Mouse (Mus musculus) hindbrain, postnatal 0 days (tissue): ENCODE data around the gene Brinp2. TPM values are rescaled to one million over a fixed set of nuclear protein-coding genes. Genes with fewer than 3 reads are reported as not detected.
A peak's percentile ranks its signal among the peaks of the same experiment; 100 is the strongest.

Experiments used
- ATAC-seq: fragments of 200-750 bp; cut with Nextera tagmentation; 2 replicates; pipeline ENCODE4 v1.8.0; 2017; ENCODE audit warnings: mild to moderate bottlenecking, moderate TSS enrichment, moderate library complexity
- DNase-seq: peaks from one replicate; pipeline ENCODE4 v3.0.0-alpha.2; 2015; ENCODE audit warnings: low spot score
- H3K27ac ChIP-seq: fragments of 300-500 bp; sonication (generic); 2 replicates; pipeline ENCODE4 v1.5.1; 2014; ENCODE audit warnings: mild to moderate bottlenecking
- H3K27me3 ChIP-seq: fragments of 300-500 bp; sonication (generic); 2 replicates; pipeline ENCODE4 v1.6.1; 2014; ENCODE audit warnings: low read length, mixed read lengths; ENCODE audit not compliant: insufficient read depth
- H3K36me3 ChIP-seq: fragments of 300-500 bp; sonication (generic); 2 replicates; pipeline ENCODE4 v1.6.1; 2014; ENCODE audit warnings: low read length, mixed read lengths; ENCODE audit not compliant: insufficient read depth
- H3K4me1 ChIP-seq: fragments of 300-500 bp; sonication (generic); 2 replicates; pipeline ENCODE4 v1.6.1; 2014; ENCODE audit warnings: antibody characterized with exemption, low read length, mixed read lengths; ENCODE audit not compliant: insufficient read depth
- H3K4me2 ChIP-seq: fragments of 300-500 bp; sonication (generic); 2 replicates; pipeline ENCODE4 v1.6.1; 2014; ENCODE audit warnings: low read depth, mild to moderate bottlenecking, low read length, moderate library complexity, mixed read lengths
- H3K4me3 ChIP-seq: fragments of 300-500 bp; sonication (generic); 2 replicates; pipeline ENCODE4 v1.5.1; 2014; ENCODE audit warnings: low read length
- H3K9ac ChIP-seq: fragments of 300-500 bp; sonication (generic); replicated peaks from 2 replicates; pipeline ENCODE4 v1.6.1; 2014; ENCODE audit warnings: mild to moderate bottlenecking, low read length, moderate library complexity, mixed read lengths
- H3K9me3 ChIP-seq: fragments of 300-500 bp; sonication (generic); 2 replicates; pipeline ENCODE4 v1.6.1; 2016; ENCODE audit warnings: low read length, mixed read lengths
- CTCF ChIP-seq: IDR thresholded peaks from 2 replicates; pipeline ENCODE4 v1.5.1; 2016; ENCODE audit warnings: antibody characterized with exemption, control low read depth, low read depth
- WGBS: fragments of 180-500 bp; shearing (Covaris S2); extraction: QIAGEN DNeasy Blood & Tissue Kit; methylation state at CpG from one replicate; pipeline ENCODE4 v1.1.7; 2014; 5-methylcytosine and 5-hydroxymethylcytosine counted together
- polyA plus RNA-seq: library from polyadenylated mRNA; unstranded; fragments of >200 nt; fragmentation: Nextera tagmentation; extraction: Ambion mirVana; gene quantifications from 2 replicates; pipeline ENCODE4 v1.2.1, GENCODE M21; 2015
- total RNA-seq: library from RNA; depleted of rRNA; stranded (reverse); fragments of >200 nt; gene quantifications from 2 replicates; pipeline ENCODE4 v1.2.3, GENCODE M21; 2014

Gene Brinp2
- total and polyA plus RNA-seq, 2 experiments from 2014 or later, result 33.7 to 48.4 TPM

DNA sequence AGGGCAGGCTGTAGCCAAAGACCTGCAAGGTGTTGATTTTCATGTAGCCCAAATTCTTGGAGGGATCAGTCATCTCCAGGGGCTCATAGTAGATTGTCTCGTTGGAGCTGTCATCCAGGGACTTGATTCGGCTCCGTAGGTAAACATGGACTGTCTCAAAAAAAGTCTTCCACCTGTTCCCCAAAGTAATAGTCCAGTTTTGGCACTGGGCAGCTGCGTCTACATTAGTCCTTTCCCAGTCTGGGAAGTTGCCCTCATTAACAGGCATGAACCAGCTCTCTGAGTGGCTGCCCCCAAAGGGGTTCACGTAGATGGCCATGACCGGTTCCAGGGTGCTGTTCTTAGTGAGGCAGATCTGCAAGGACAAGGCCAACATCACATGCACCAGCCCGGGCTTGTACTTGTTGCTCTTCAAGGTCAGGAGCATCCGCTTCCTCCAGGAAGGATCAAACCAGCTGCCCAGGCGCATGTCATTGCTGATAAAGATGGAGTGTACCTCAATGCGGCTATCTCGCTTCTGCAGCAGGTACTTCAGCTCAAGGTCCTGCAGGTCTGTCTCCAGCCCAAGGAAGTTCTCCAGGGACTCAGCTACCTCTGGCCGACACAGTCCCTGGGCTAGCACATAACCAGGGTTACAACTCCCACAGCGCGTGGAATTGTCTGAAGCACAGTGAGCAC is 109.5 kb downstream of the Brinp2 start:
- no peak overlapping the region for H3K4me3 ChIP-seq
- no peaks in the 10 kb centered on the region for H3K27me3 ChIP-seq
- H3K36me3 ChIP-seq, result peaks cover 19% of the 10 kb centered on the region; the same call in 1 of the 2 replicates
- ATAC-seq, result no peak
- H3K4me2 ChIP-seq, result no peak overlapping the region
- no peaks in the 10 kb centered on the region for H3K4me1 ChIP-seq
- no peak for DNase-seq
- no peaks in the 10 kb centered on the region for H3K9me3 ChIP-seq
- 93% methylated on average over 14 of the region's 14 CpGs for WGBS
- no peak for TF ChIP-seq CTCF
- H3K9ac ChIP-seq, result no peak overlapping the region
- no peak overlapping the region for H3K27ac ChIP-seq

DNA sequence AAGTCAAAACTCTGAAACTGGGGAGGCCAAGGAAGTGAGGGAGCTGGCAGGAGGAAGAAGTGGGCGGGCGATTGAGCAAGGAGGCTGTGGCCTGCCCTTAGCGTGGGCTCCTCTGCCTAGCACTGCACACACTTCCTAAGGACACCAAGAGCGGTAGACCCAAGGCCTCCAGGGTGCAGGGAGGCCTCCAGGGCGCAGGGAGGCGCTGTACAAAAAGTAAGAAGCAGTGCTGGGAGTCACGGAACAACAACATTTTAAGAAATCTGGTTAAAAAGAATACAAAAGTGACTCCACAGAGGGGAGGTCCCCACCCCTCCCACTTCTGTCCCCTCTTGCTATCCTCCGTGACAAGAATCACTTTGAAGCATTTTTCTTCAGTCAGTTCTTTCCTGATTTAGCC is 110.6 kb downstream of the Brinp2 start:
- no peak for ATAC-seq
- no peak for TF ChIP-seq CTCF
- no peak for DNase-seq
- peaks cover 19% of the 10 kb centered on the region; the same call in 1 of the 2 replicates for H3K36me3 ChIP-seq
- H3K4me1 ChIP-seq, result no peaks in the 10 kb centered on the region
- 85% methylated on average over 8 of the region's 8 CpGs for WGBS
- no peak overlapping the region for H3K4me3 ChIP-seq
- no peaks in the 10 kb centered on the region for H3K27me3 ChIP-seq
- H3K4me2 ChIP-seq, result no peak overlapping the region
- no peaks in the 10 kb centered on the region for H3K9me3 ChIP-seq
- H3K9ac ChIP-seq, result no peak overlapping the region
- no peak overlapping the region for H3K27ac ChIP-seq

DNA sequence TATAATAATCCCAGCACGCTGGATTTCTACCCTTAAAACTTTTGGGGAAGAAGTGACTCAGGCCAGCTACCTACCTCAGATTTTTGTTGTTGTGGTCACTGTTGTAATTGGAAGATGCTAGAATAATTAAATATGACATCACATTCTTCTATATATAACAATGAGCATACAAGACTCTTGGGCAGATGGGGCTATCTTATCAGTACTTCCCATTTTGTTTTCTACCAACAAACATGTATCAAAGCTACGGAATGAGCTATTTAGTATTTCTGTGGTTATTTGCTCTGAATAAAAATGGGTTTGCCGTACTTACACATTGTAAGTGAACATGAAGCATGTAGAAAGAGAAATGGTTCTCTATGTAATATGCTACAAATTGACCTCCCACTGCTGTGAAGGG is 112.1 kb downstream of the Brinp2 start:
- DNase-seq (no peak), ATAC-seq (no peak)
- Histone ChIP-seq H3K9me3 (no peaks in the 10 kb centered on the region), H3K36me3 (peaks cover 15% of the 10 kb centered on the region; the same call in 1 of the 2 replicates), H3K9ac (no peak overlapping the region), H3K4me1 (no peaks in the 10 kb centered on the region), H3K4me2 (no peak overlapping the region), H3K27me3 (no peaks in the 10 kb centered on the region), H3K27ac (no peak overlapping the region), H3K4me3 (no peak overlapping the region)
- TF ChIP-seq CTCF, result no peak
- 96% methylated on average over 3 of the region's 3 CpGs for WGBS

DNA sequence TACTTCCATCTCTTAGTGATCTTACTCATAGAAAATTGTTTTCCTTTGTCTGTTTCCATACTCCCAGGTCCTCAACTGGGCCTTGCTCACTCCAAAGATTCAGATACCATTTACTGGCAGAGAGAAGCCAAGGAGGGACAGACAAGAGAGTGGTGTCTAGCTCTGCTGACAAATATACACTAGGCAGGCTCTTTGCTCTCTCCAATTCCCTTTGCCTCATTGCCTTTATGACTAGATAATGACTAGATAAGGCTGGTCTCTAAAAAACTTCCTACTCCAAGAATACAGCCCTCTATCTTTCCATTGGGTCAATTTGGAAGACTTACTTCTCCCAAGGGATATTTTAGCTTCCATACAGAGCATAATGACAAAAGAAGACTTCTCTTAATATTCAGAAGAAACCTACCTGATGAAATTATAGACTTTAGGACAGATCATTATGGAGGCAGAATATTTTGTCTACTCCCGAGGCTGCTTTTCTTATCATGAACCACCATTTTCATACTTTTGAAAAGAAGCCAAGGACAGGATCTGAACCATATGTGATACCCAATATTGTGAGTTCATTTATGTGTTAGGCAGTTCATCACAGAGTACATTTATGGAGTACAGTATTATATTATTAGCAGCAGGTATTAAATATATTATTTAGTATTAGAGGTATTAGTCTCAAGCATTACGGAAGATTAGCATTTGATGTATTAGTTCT is 114.1 kb downstream of the Brinp2 start:
- no peak for ATAC-seq
- TF ChIP-seq CTCF, result no peak

DNA sequence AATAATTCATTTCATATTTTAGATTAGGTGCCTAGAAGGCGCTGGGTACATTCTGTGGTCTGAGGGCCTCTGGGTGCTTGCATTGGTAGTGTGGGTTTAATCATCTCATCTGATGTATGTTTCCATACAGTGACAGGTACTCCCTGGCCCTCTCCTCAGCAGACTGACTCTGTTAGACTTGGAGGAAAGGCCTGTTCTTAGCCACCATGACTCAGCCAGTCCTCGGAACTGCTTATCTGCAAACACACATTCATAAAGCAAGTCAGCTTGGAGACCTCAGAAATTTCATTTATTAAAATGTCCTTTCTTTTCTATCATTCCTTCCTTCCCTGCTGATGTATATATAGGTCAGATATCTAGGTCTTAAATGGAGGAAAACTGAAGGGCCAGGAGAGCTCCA is 116.3 kb downstream of the Brinp2 start:
- 91% methylated on average over 2 of the region's 2 CpGs for WGBS
- Histone ChIP-seq H3K4me3 (no peak overlapping the region), H3K27ac (no peak overlapping the region), H3K4me2 (no peak overlapping the region), H3K36me3 (no peaks in the 10 kb centered on the region), H3K9ac (no peak overlapping the region), H3K4me1 (no peaks in the 10 kb centered on the region), H3K27me3 (no peaks in the 10 kb centered on the region), H3K9me3 (no peaks in the 10 kb centered on the region)
- no peak for DNase-seq
- TF ChIP-seq CTCF, result no peak
- ATAC-seq, result no peak

More for the DNA sequence above, 114.1 kb downstream of the Brinp2 start:
- no peak overlapping the region for H3K9ac ChIP-seq
- no peaks in the 10 kb centered on the region for H3K27me3 ChIP-seq
- H3K4me3 ChIP-seq, result no peak overlapping the region
- H3K4me2 ChIP-seq, result no peak overlapping the region
- no peak overlapping the region for H3K27ac ChIP-seq
- WGBS, result 76% methylated on average over 2 of the region's 2 CpGs
- H3K4me1 ChIP-seq, result no peaks in the 10 kb centered on the region
- H3K9me3 ChIP-seq, result no peaks in the 10 kb centered on the region
- H3K36me3 ChIP-seq, result peaks cover 6% of the 10 kb centered on the region; the same call in 1 of the 2 replicates
- DNase-seq, result no peak

DNA sequence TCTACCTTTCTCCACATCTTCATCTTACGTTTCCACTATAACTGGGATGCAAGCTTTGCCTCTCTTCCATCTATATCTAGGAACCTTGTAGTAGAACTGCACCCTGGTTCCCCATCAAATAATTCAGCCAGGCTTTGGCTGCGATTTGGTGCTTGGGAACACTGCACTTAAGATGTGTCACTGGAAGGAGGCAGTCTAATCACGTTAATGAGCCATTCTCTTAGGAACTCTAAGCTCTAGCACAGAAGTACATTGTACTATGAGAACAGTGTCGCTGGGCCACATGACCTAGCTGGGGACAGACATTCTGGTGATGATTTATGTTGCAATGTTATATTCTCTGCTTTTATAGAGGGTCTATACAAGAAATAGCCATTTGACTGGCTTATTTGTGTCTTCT is 117.4 kb downstream of the Brinp2 start:
- Histone ChIP-seq H3K4me1 (no peaks in the 10 kb centered on the region), H3K4me3 (no peak overlapping the region), H3K27me3 (no peaks in the 10 kb centered on the region), H3K9me3 (no peaks in the 10 kb centered on the region), H3K27ac (no peak overlapping the region), H3K36me3 (no peaks in the 10 kb centered on the region), H3K9ac (no peak overlapping the region), H3K4me2 (no peak overlapping the region)
- ATAC-seq (no peak), DNase-seq (no peak)
- 50% methylated on average over 4 of the region's 4 CpGs for WGBS
- peak; percentile 37 for TF ChIP-seq CTCF
